Mouse (Mus musculus) liver, adult 2 months (tissue): ENCODE results near the gene Mcpt1.
"Not testable (repeated sequence)": the region's sequence is repeated elsewhere in the genome, so short reads cannot be mapped to it uniquely, and the experiment has no call there.

ENCODE experiments used
- CTCF ChIP-seq: fragments of 200-500 bp; IDR thresholded peaks from 2 replicates; pipeline ENCODE4 v1.5.1; 2011; ENCODE audit warnings: low read depth, low read length, control low read depth
- POLR2A ChIP-seq: fragments of 200-500 bp; IDR thresholded peaks from 2 replicates; pipeline ENCODE4 v1.6.1; 2011; ENCODE audit warnings: low read length, control low read depth; ENCODE audit not compliant: insufficient read depth; ENCODE audit errors: extremely low read depth

- TF ChIP-seq CTCF, POLR2A: not testable (repeated sequence)
These were observed 24.0 kb downstream of the Mcpt1 start, which contains the start of gene Mcpt2 for GRCm38 (mm10) chr14:56041792-56042191.
